Mouse (Mus musculus) olfactory bulb, adult 2 months (tissue): ENCODE measurements around the gene Daam1.

ENCODE experiments used
- CTCF ChIP-seq: fragments of 200-500 bp; IDR thresholded peaks from 2 replicates; pipeline ENCODE4 v1.5.1; 2012; ENCODE audit warnings: low read depth, mild to moderate bottlenecking, low read length, moderate library complexity; ENCODE audit not compliant: insufficient read depth
- POLR2A ChIP-seq: fragments of 200-500 bp; IDR thresholded peaks from 2 replicates; pipeline ENCODE4 v1.6.1; 2012; ENCODE audit warnings: mild to moderate bottlenecking, low read depth, low read length, moderate library complexity; ENCODE audit not compliant: insufficient read depth

- TF ChIP-seq POLR2A (no peak), CTCF (no peak)
Observed at GRCm38 (mm10) chr12:72031171-72031570, 200.3 kb downstream of the Daam1 start.
